Mouse (Mus musculus) right cerebral cortex, postnatal 10 days (tissue): Measurements from ENCODE around the gene Lims1.

ENCODE experiments used
- DNase-seq, 2 experiments: peaks; one replicate each; pipeline ENCODE4 v3.0.0; 2021; ENCODE audit warnings: low spot score in 2 of 2

The Lims1 gene

DNA sequence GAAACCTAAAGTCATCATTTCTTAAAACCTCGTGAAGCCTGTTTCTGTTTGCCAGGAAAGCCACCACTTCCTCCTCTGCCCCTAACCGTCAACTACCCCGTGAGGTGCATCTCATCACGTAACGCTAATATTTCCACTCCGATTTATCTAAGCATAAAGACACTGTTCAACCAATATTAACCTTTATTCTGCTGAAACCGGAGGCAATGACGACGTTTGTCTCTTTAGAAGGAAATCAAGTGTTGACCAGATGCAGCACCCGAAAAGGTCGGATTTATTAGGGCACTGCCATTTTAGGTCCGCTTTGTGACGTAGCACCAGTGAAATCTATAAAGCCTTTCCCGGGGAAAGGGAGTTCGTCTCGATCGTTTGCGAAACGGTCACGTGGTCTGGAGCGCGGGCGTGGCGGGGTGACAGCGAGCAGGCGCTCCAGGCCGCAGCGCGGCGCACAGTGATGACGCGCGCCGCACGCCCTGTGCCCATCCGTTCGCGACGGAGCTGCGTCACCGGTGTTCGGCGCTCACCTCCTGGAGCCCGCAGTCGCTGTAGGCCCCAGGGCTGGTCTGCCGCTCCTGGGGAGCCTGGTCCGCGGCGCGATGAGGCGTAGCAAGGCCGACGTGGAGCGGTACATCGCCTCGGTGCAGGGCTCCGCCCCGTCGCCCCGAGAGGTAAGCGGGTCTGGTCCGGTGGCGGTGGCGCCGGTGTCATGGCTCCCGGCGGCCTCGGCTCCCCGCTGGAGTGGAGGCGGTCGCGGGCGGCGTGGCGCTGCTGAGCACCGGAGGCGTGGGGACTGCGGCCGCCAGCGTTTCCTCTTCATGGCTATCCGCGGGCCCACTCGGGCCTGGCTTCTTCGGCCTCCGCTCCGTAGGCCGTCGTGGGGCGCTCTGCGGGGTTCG lies 123.4 kb downstream of the Lims1 start, which contains the start of gene Ranbp2:
TSS of gene Ranbp2 (plus strand) at position 537 of the 896 bp plus-strand sequence.
- DNase-seq, result peak; percentile 99

DNA sequence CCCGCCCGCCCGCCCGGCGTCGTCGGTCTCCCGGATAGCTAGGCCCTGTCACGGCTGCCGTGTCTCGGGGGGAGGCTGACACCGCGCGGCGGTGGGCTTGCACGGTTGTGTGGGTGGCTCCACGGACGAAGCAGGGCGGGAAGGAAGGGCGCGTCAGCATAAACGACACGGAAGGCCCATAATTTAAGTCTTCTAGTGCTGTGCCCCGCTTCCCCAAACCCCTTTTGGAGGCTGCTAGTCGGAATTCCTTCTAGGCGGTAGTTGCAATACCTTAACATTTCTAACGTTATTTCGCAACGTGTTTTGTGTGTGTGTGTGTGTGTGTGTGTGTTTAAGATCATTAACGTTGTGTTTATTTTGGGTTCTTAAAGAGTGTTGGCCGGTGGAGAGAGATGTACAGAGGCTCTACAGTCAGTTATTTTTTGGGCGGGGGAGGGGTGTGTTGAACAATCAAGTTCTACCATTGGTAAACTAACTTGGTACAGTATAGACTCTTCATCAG lies 124.1 kb downstream of the Lims1 start:
- peak; percentile 61 for DNase-seq

DNA sequence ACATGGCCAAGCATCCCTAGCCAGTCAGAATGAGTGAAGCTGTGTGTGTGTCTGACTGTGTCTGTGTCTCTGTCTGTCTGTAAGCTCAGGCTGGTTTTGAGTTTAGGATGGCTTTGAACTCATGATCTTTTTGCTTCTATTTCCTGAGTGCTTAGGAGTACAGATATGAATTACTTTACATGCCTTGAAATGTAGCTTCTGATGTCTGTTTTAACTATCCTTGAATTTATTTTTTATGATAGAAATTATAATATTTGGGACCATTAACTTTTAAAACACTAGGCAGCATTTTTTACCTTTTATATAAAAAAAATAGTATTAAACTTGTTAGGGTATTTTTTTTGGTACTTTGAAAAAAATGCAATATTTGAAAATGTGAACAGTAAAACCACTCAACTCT lies 128.3 kb downstream of the Lims1 start:
- DNase-seq, result no peak

DNA sequence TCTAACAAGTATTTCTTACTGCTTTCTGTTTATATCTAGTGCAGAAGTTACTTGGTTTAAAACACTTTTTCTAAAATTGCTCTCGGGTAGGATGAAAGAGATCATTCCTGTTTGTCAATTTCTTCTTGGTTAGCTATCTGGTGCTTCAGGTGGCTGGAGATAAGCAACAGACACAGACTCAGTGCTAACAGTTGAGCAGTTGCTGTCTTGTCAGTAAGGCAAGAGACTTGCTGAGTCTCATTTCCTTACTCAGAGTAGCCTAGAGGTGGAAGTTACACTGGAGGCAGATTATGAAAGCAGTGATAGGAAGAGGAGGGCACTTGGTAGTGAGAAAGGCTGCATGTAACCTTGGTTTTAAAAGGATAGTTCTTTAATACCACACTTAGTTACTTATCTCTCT lies 128.9 kb downstream of the Lims1 start:
- no peak for DNase-seq

DNA sequence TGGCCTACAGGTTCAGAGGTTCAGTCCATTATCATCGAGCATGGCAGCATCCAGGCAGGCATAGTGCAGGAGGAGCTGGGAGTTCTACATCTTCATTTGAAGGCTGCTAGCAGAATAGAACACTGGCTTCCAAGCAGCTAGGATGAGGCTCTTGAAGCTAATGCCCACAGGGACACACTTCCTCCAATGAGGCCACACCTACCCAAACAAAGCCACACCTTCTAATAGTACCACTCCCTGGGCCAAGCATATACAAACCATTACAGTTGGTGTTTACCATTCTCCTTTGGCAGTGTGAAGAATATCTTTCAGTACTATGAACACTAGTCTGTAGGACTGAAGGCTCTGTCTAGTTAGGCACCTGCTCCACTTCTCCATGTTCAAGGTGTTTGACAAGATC lies 136.6 kb downstream of the Lims1 start:
- no peak for DNase-seq
